Mouse (Mus musculus) megakaryocyte, embryonic 14.5 days (primary cell): ENCODE data around the gene Otud7b. TPM values are rescaled to one million over a fixed set of nuclear protein-coding genes. Genes with fewer than 3 reads are reported as not detected.

Experiments used
- H3K27me3 ChIP-seq: replicated peaks from 2 replicates; pipeline ENCODE3; 2012; ENCODE audit warnings: inconsistent platforms
- H3K36me3 ChIP-seq: replicated peaks from 2 replicates; pipeline ENCODE3; 2012; ENCODE audit warnings: low read length, inconsistent platforms, mixed read lengths
- H3K4me1 ChIP-seq: 2 replicates; pipeline ENCODE4 v1.6.1; 2012; ENCODE audit warnings: inconsistent platforms
- H3K4me3 ChIP-seq: replicated peaks from 2 replicates; pipeline ENCODE3; 2012; ENCODE audit warnings: moderate library complexity, mild to moderate bottlenecking, inconsistent platforms
- H3K9me3 ChIP-seq: 2 replicates; pipeline ENCODE4 v1.6.1; 2012; ENCODE audit warnings: inconsistent platforms
- FLI1 ChIP-seq: IDR thresholded peaks from 2 replicates; pipeline ENCODE4 v1.6.1; 2012; ENCODE audit warnings: low read length, inconsistent platforms, mixed read lengths
- GATA1 ChIP-seq: IDR thresholded peaks from 3 replicates; pipeline ENCODE4 v1.6.1; 2012; ENCODE audit warnings: mixed read lengths, low read length, inconsistent platforms, borderline replicate concordance
- polyA plus RNA-seq: library from polyadenylated mRNA; stranded (reverse); fragments of >175 nt; gene quantifications from 2 replicates; pipeline ENCODE4 v1.2.3, GENCODE M21; 2012; ENCODE audit warnings: low replicate concordance; ENCODE audit not compliant: insufficient read depth

The Otud7b gene
- polyA plus RNA-seq, 1 experiment = 12.9 TPM

- H3K9me3 ChIP-seq = no peaks in the 10 kb centered on the region
- peak overlapping the region; percentile 59 for H3K4me3 ChIP-seq
- TF ChIP-seq FLI1 (no peak), GATA1 (no peak)
- H3K36me3 ChIP-seq = peaks cover 3% of the 10 kb centered on the region
- H3K4me1 ChIP-seq = peaks cover 94% of the 10 kb centered on the region
- H3K27me3 ChIP-seq = no peaks in the 10 kb centered on the region
These were observed 21.4 kb upstream of the Otud7b start for GRCm38 (mm10) chr3:96082714-96083508.

- H3K4me1 ChIP-seq = peaks cover 91% of the 10 kb centered on the region
These were observed 20.1 kb upstream of the Otud7b start for GRCm38 (mm10) chr3:96084146-96084755.

GRCm38 (mm10) chr3:96087219-96087618 lies 17.1 kb upstream of the Otud7b start:
- Histone ChIP-seq H3K36me3 (peaks cover 3% of the 10 kb centered on the region), H3K4me1 (peaks cover 79% of the 10 kb centered on the region), H3K9me3 (no peaks in the 10 kb centered on the region), H3K27me3 (no peaks in the 10 kb centered on the region), H3K4me3 (no peak overlapping the region)
- TF ChIP-seq FLI1 = no peak
- TF ChIP-seq GATA1 = no peak

More at GRCm38 (mm10) chr3:96084146-96084755, 20.1 kb upstream of the Otud7b start:
- H3K27me3 ChIP-seq = no peaks in the 10 kb centered on the region
- H3K9me3 ChIP-seq = no peaks in the 10 kb centered on the region
- H3K36me3 ChIP-seq = peaks cover 3% of the 10 kb centered on the region
- TF ChIP-seq GATA1 (no peak), FLI1 (no peak)
- H3K4me3 ChIP-seq = no peak overlapping the region

GRCm38 (mm10) chr3:96087801-96088200 lies 16.5 kb upstream of the Otud7b start:
- H3K9me3 ChIP-seq = no peaks in the 10 kb centered on the region
- peaks cover 3% of the 10 kb centered on the region for H3K36me3 ChIP-seq
- H3K4me3 ChIP-seq = peak overlapping the region; percentile 47
- peaks cover 73% of the 10 kb centered on the region for H3K4me1 ChIP-seq
- TF ChIP-seq GATA1 = no peak
- TF ChIP-seq FLI1 = no peak
- H3K27me3 ChIP-seq = no peaks in the 10 kb centered on the region

GRCm38 (mm10) chr3:96089882-96090489 lies 14.3 kb upstream of the Otud7b start:
- TF ChIP-seq GATA1 = no peak
- TF ChIP-seq FLI1 = no peak
- H3K9me3 ChIP-seq = no peaks in the 10 kb centered on the region

GRCm38 (mm10) chr3:96091146-96091545 lies 13.2 kb upstream of the Otud7b start:
- H3K9me3 ChIP-seq = no peaks in the 10 kb centered on the region
- no peaks in the 10 kb centered on the region for H3K36me3 ChIP-seq
- no peak for TF ChIP-seq GATA1
- TF ChIP-seq FLI1 = no peak
- H3K27me3 ChIP-seq = peaks cover 2% of the 10 kb centered on the region
- H3K4me1 ChIP-seq = peaks cover 51% of the 10 kb centered on the region
- H3K4me3 ChIP-seq = no peak overlapping the region

More at GRCm38 (mm10) chr3:96089882-96090489, 14.3 kb upstream of the Otud7b start:
- Histone ChIP-seq H3K27me3 (peaks cover 2% of the 10 kb centered on the region), H3K4me1 (peaks cover 60% of the 10 kb centered on the region), H3K36me3 (no peaks in the 10 kb centered on the region), H3K4me3 (no peak overlapping the region)

GRCm38 (mm10) chr3:96091966-96092365 lies 12.4 kb upstream of the Otud7b start:
- Histone ChIP-seq H3K4me3 (no peak overlapping the region), H3K27me3 (peaks cover 2% of the 10 kb centered on the region), H3K9me3 (no peaks in the 10 kb centered on the region), H3K4me1 (peaks cover 43% of the 10 kb centered on the region), H3K36me3 (no peaks in the 10 kb centered on the region)
- no peak for TF ChIP-seq GATA1
- no peak for TF ChIP-seq FLI1

GRCm38 (mm10) chr3:96093509-96093908 lies 10.8 kb upstream of the Otud7b start:
- no peaks in the 10 kb centered on the region for H3K9me3 ChIP-seq
- H3K4me3 ChIP-seq = no peak overlapping the region
- peaks cover 2% of the 10 kb centered on the region for H3K27me3 ChIP-seq
- TF ChIP-seq GATA1 (no peak), FLI1 (no peak)
- peaks cover 37% of the 10 kb centered on the region for H3K4me1 ChIP-seq
- no peaks in the 10 kb centered on the region for H3K36me3 ChIP-seq

- no peak overlapping the region for H3K4me3 ChIP-seq
- no peaks in the 10 kb centered on the region for H3K36me3 ChIP-seq
- H3K9me3 ChIP-seq = no peaks in the 10 kb centered on the region
- peaks cover 39% of the 10 kb centered on the region for H3K4me1 ChIP-seq
- peaks cover 2% of the 10 kb centered on the region for H3K27me3 ChIP-seq
- no peak for TF ChIP-seq GATA1
- TF ChIP-seq FLI1 = no peak
These were observed 10.1 kb upstream of the Otud7b start for GRCm38 (mm10) chr3:96094203-96094602.

- H3K27me3 ChIP-seq = peaks cover 2% of the 10 kb centered on the region
- H3K4me1 ChIP-seq = peaks cover 55% of the 10 kb centered on the region
These were observed 6.2 kb upstream of the Otud7b start for GRCm38 (mm10) chr3:96098168-96098567.

More at GRCm38 (mm10) chr3:96098168-96098567, 6.2 kb upstream of the Otud7b start:
- TF ChIP-seq FLI1 (no peak), GATA1 (no peak)
- peak overlapping the region; percentile 10 for H3K4me3 ChIP-seq
- H3K9me3 ChIP-seq = no peaks in the 10 kb centered on the region
- no peaks in the 10 kb centered on the region for H3K36me3 ChIP-seq
